Mouse (Mus musculus) gastrocnemius, postnatal 25 days (tissue): ENCODE measurements around the gene Ak8. TPM values are rescaled to one million over a fixed set of nuclear protein-coding genes. Genes with fewer than 3 reads are reported as not detected.

Source experiments
- microRNA-seq, 2 experiments: library from miRNA; unstranded; fragments of <30 nt; microRNA quantifications; one replicate each; pipeline ENCODE4 v1.2.0; 2021; ENCODE audit warnings: borderline replicate concordance in 2 of 2
- total RNA-seq, 2 experiments: library from RNA; stranded (reverse); gene quantifications; 1 replicate in 1 of 2; 2 replicates in 1 of 2; pipeline ENCODE4 v1.2.3; 2021

Ak8 gene
- total RNA-seq, 2 experiments from 2014 or later: 0.19 TPM; not detected in 1

Small RNA genes lying within 50 kb of the gene (microRNA-seq; reads per million reads assigned to microRNA genes)
- 0.53 to 0.74 reads per million in 2 experiments for gene Mir3088

Other genes starting within 250 kb of the Ak8 start
- not detected for gene 1700007K13Rik, start 233.8 kb upstream of the Ak8 start, total RNA-seq
- 10 to 100 TPM; 25.1 to 25.8 TPM for gene Mrps2, start 232.1 kb upstream of the Ak8 start, total RNA-seq
- 1 to 10 TPM in 1 of 2 experiments, under 1 TPM in 1; 0.54 to 1.0 TPM for gene Gbgt1, start 203.3 kb upstream of the Ak8 start, total RNA-seq
- 1 to 10 TPM in 1 of 2 experiments, under 1 TPM in 1; 0.88 to 1.2 TPM for gene Gm10134, start 194.1 kb upstream of the Ak8 start, total RNA-seq
- 10 to 100 TPM in 1 of 2 experiments, 1 to 10 TPM in 1; 8.3 to 11.6 TPM for gene Ralgds, start 187.0 kb upstream of the Ak8 start, total RNA-seq
- gene Cel, start 136.8 kb upstream of the Ak8 start, total RNA-seq: not detected
- 1 to 10 TPM; 7.3 to 7.6 TPM for gene Gtf3c5, start 116.4 kb upstream of the Ak8 start, total RNA-seq
- gene Gfi1b, start 78.2 kb upstream of the Ak8 start, total RNA-seq: not detected
- 10 to 100 TPM; 26.9 to 32.5 TPM for gene Tsc1, start 58.9 kb upstream of the Ak8 start, total RNA-seq
- gene Spaca9, start 437 bp upstream of the Ak8 start, total RNA-seq: not detected
- gene Gtf3c4, start 140.2 kb downstream of the Ak8 start, total RNA-seq: 10 to 100 TPM; 13.7 to 14.1 TPM
- 1 to 10 TPM; 3.9 to 5.0 TPM for gene Ddx31, start 140.2 kb downstream of the Ak8 start, total RNA-seq
- not detected for gene Barhl1, start 216.5 kb downstream of the Ak8 start, total RNA-seq